Mouse (Mus musculus) hindbrain, embryonic 13.5 days (tissue): ENCODE results near the gene Tac1. TPM values are rescaled to one million over a fixed set of nuclear protein-coding genes. Genes with fewer than 3 reads are reported as not detected.
"Not testable (repeated sequence)": the region's sequence is repeated elsewhere in the genome, so short reads cannot be mapped to it uniquely, and the experiment has no call there.

Experiments
- ATAC-seq: fragments of 200-750 bp; cut with Nextera tagmentation; 2 replicates; pipeline ENCODE4 v1.8.0; 2017; ENCODE audit warnings: moderate TSS enrichment; ENCODE audit not compliant: low FRiP score
- H3K27ac ChIP-seq: fragments of 300-500 bp; sonication (generic); 2 replicates; pipeline ENCODE4 v1.5.1; 2015; ENCODE audit warnings: inconsistent platforms, mild to moderate bottlenecking, moderate library complexity
- H3K27me3 ChIP-seq: fragments of 300-500 bp; sonication (generic); 2 replicates; pipeline ENCODE4 v1.6.1; 2015; ENCODE audit warnings: mild to moderate bottlenecking, inconsistent platforms
- H3K36me3 ChIP-seq: fragments of 300-500 bp; sonication (generic); 2 replicates; pipeline ENCODE4 v1.6.1; 2015; ENCODE audit warnings: mild to moderate bottlenecking, inconsistent platforms
- H3K4me1 ChIP-seq: fragments of 300-500 bp; sonication (generic); replicated peaks from 2 replicates; pipeline ENCODE4 v1.6.1; 2015; ENCODE audit warnings: inconsistent platforms
- H3K4me2 ChIP-seq: fragments of 300-500 bp; sonication (generic); 2 replicates; pipeline ENCODE4 v1.6.1; 2015; ENCODE audit warnings: inconsistent platforms, mild to moderate bottlenecking, moderate library complexity
- H3K4me3 ChIP-seq: fragments of 300-500 bp; sonication (generic); 2 replicates; pipeline ENCODE4 v1.5.1; 2015; ENCODE audit warnings: mild to moderate bottlenecking, inconsistent platforms
- H3K9ac ChIP-seq: fragments of 300-500 bp; sonication (generic); 2 replicates; pipeline ENCODE4 v1.6.1; 2015; ENCODE audit warnings: mild to moderate bottlenecking, inconsistent platforms
- H3K9me3 ChIP-seq: fragments of 300-500 bp; sonication (generic); 2 replicates; pipeline ENCODE4 v1.6.1; 2016; ENCODE audit warnings: inconsistent platforms
- WGBS: fragments of 180-500 bp; shearing (Covaris S2); methylation state at CpG from one replicate; pipeline ENCODE4 v1.1.7; 2015; 5-methylcytosine and 5-hydroxymethylcytosine counted together
- polyA plus RNA-seq: library from polyadenylated mRNA; unstranded; fragments of >200 nt; fragmentation: Nextera tagmentation; extraction: Ambion mirVana; gene quantifications from 2 replicates; pipeline ENCODE4 v1.2.1, GENCODE M21; 2015

Tac1 gene
- polyA plus RNA-seq, 1 experiment from 2014 or later, result 74.2 TPM

- H3K9ac ChIP-seq, H3K9me3 ChIP-seq, H3K4me2 ChIP-seq, H3K36me3 ChIP-seq, H3K4me1 ChIP-seq, H3K27ac ChIP-seq, H3K4me3 ChIP-seq, ATAC-seq, H3K27me3 ChIP-seq: not testable (repeated sequence)
- 93% methylated on average over 19 of the region's 19 CpGs for WGBS
Measured at GRCm38 (mm10) chr6:7613676-7614075, 59.0 kb downstream of the Tac1 start.

Other genes starting within 250 kb of the Tac1 start
- 69.7 and 71.2 TPM in 2 replicates for gene Asns, start 138.4 kb downstream of the Tac1 start, polyA plus RNA-seq